Mouse (Mus musculus) neural tube, embryonic 13.5 days (tissue): ENCODE data around the gene Rsg1. TPM values are rescaled to one million over a fixed set of nuclear protein-coding genes. Genes with fewer than 3 reads are reported as not detected.

Experiments used
- ATAC-seq: fragments of 200-750 bp; cut with Nextera tagmentation; 2 replicates; pipeline ENCODE4 v1.8.0; 2017; ENCODE audit warnings: low read depth, mild to moderate bottlenecking, moderate TSS enrichment, moderate library complexity
- H3K27ac ChIP-seq: fragments of 300-500 bp; sonication (generic); replicated peaks from 2 replicates; pipeline ENCODE4 v1.5.1; 2015; ENCODE audit warnings: moderate library complexity, mild to moderate bottlenecking, inconsistent platforms
- H3K27me3 ChIP-seq: fragments of 300-500 bp; sonication (generic); 2 replicates; pipeline ENCODE4 v1.6.1; 2015; ENCODE audit warnings: mild to moderate bottlenecking, inconsistent platforms
- H3K36me3 ChIP-seq: fragments of 300-500 bp; sonication (generic); 2 replicates; pipeline ENCODE4 v1.6.1; 2015; ENCODE audit warnings: mild to moderate bottlenecking, inconsistent platforms
- H3K4me1 ChIP-seq: fragments of 300-500 bp; sonication (generic); replicated peaks from 2 replicates; pipeline ENCODE4 v1.6.1; 2015; ENCODE audit warnings: inconsistent platforms
- H3K4me2 ChIP-seq: fragments of 300-500 bp; sonication (generic); 2 replicates; pipeline ENCODE4 v1.6.1; 2015; ENCODE audit warnings: inconsistent platforms, mild to moderate bottlenecking, moderate library complexity
- H3K4me3 ChIP-seq: fragments of 300-500 bp; sonication (generic); 2 replicates; pipeline ENCODE4 v1.5.1; 2015; ENCODE audit warnings: mild to moderate bottlenecking, inconsistent platforms
- H3K9ac ChIP-seq: fragments of 300-500 bp; sonication (generic); 2 replicates; pipeline ENCODE4 v1.6.1; 2015; ENCODE audit warnings: moderate library complexity, mild to moderate bottlenecking, inconsistent platforms
- H3K9me3 ChIP-seq: fragments of 300-500 bp; sonication (generic); 2 replicates; pipeline ENCODE4 v1.6.1; 2016; ENCODE audit warnings: inconsistent platforms
- WGBS: fragments of 180-500 bp; shearing (Covaris S2); methylation state at CpG from one replicate; pipeline ENCODE4 v1.1.7; 2015; 5-methylcytosine and 5-hydroxymethylcytosine counted together
- polyA plus RNA-seq: library from polyadenylated mRNA; unstranded; fragments of >200 nt; fragmentation: Nextera tagmentation; extraction: Ambion mirVana; gene quantifications from 2 replicates; pipeline ENCODE4 v1.2.1, GENCODE M21; 2015

Rsg1 gene
- polyA plus RNA-seq, 1 experiment from 2014 or later, result 6.4 TPM

GRCm38 (mm10) chr4:141241861-141242260 is 28.1 kb downstream of the Rsg1 start:
- Histone ChIP-seq H3K9me3 (no peaks in the 10 kb centered on the region), H3K36me3 (no peaks in the 10 kb centered on the region), H3K9ac (no peak overlapping the region), H3K4me3 (no peak overlapping the region), H3K27ac (no peak overlapping the region), H3K27me3 (peaks cover 96% of the 10 kb centered on the region), H3K4me1 (peaks cover 79% of the 10 kb centered on the region), H3K4me2 (no peak overlapping the region)
- ATAC-seq, result no peak
- WGBS, result 29% methylated on average over 15 of the region's 15 CpGs

GRCm38 (mm10) chr4:141242651-141243241 is 29.0 kb downstream of the Rsg1 start:
- H3K36me3 ChIP-seq, result no peaks in the 10 kb centered on the region
- H3K9me3 ChIP-seq, result no peaks in the 10 kb centered on the region
- 4% methylated on average over 9 of the region's 11 CpGs for WGBS
- H3K9ac ChIP-seq, result no peak overlapping the region
- H3K27ac ChIP-seq, result no peak overlapping the region
- no peak for ATAC-seq
- peaks cover 97% of the 10 kb centered on the region for H3K27me3 ChIP-seq
- peaks cover 88% of the 10 kb centered on the region for H3K4me1 ChIP-seq
- H3K4me2 ChIP-seq, result no peak overlapping the region
- H3K4me3 ChIP-seq, result no peak overlapping the region

GRCm38 (mm10) chr4:141243636-141244035 is 29.9 kb downstream of the Rsg1 start:
- peaks cover 98% of the 10 kb centered on the region for H3K27me3 ChIP-seq
- no peaks in the 10 kb centered on the region for H3K36me3 ChIP-seq
- no peaks in the 10 kb centered on the region for H3K9me3 ChIP-seq
- H3K27ac ChIP-seq, result no peak overlapping the region
- H3K9ac ChIP-seq, result no peak overlapping the region
- 60% methylated on average over 5 of the region's 5 CpGs for WGBS
- ATAC-seq, result no peak
- no peak overlapping the region for H3K4me3 ChIP-seq
- no peak overlapping the region for H3K4me2 ChIP-seq
- peaks cover 92% of the 10 kb centered on the region for H3K4me1 ChIP-seq

DNA sequence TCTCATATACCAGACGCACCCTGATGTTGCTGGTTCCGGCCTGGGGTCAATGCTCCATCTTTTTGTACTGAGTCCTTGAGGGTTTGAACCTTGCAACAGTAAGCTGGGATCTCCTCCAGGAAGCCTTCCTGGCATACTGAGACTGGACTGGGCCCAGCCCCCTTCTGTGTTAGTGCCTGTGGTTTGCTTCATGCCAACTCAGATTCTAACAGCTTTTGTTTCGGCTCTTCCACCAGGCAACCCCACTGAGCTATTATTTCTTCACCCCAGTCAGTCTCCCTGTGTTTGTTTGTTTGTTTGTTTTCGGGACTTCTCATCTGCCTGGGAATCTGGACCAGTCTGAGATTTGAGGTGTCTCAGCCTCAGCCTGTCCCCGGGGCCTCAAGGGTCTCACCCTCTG is 30.6 kb downstream of the Rsg1 start:
- Histone ChIP-seq H3K4me2 (peak overlapping the region; percentile 16; the same call in 1 of the 2 replicates), H3K9ac (peak overlapping the region; percentile 39), H3K27ac (peak overlapping the region; percentile 85), H3K36me3 (no peaks in the 10 kb centered on the region), H3K27me3 (peaks cover 99% of the 10 kb centered on the region), H3K9me3 (no peaks in the 10 kb centered on the region), H3K4me1 (peaks cover 85% of the 10 kb centered on the region), H3K4me3 (no peak overlapping the region)
- no peak for ATAC-seq
- 46% methylated on average over 5 of the region's 5 CpGs for WGBS

- ATAC-seq, result peak; percentile 33
- Histone ChIP-seq H3K27me3 (peaks cover 99% of the 10 kb centered on the region), H3K9me3 (no peaks in the 10 kb centered on the region), H3K36me3 (no peaks in the 10 kb centered on the region), H3K4me2 (peak overlapping the region; percentile 16), H3K27ac (peak overlapping the region; percentile 85), H3K9ac (peak overlapping the region; percentile 39), H3K4me3 (no peak overlapping the region), H3K4me1 (peaks cover 80% of the 10 kb centered on the region)
- 12% methylated on average over 9 of the region's 9 CpGs for WGBS
These were observed 31.2 kb downstream of the Rsg1 start for GRCm38 (mm10) chr4:141244931-141245425.

DNA sequence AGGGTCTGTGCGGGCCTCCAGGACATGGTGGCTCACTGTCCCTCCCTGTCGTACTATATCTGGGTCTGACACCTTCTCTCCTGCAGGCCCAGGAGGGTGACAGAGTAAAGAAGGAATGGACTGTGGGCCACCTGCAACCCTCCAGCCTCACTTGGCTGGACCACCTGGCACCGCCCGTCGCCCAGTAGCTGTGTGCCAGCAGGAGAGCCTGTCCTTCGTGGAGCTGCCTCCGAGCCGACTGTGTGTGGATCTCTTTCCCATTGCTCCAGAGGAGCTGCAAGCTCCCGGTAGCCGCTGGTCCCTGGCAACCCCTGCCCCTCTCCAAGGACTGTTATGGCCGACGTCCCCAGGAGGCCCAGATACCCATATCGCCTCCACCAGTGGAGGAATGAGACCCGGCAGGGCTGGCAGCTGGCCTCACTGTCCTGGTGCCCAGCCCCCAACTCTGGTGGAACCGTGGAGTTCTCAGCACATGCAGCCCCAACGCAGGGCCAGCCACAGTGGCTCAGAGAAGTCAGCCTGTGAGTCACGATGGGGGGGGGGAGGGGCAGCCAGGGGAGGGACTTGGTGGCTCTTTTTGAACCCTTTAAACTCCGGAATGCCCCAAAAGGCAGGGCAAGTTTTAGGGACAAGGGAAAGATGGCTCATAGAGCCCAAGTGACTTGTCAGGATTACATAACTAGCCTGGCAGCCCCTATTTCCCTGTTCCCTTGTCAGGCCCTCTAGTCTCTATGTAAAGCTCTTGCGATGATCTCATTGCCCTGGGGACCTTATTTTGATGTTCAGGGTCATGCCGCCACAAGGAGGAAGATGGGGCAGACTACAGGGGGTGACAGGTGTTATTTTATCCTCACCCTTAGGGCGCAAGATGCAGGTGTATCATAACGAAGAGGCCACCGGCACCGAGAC is 32.6 kb downstream of the Rsg1 start:
- peak overlapping the region; percentile 38; the same call in 1 of the 2 replicates for H3K4me3 ChIP-seq
- H3K36me3 ChIP-seq, result no peaks in the 10 kb centered on the region
- no peaks in the 10 kb centered on the region for H3K9me3 ChIP-seq
- peak overlapping the region; percentile 53 for H3K4me2 ChIP-seq
- no peak for ATAC-seq
- WGBS, result 19% methylated on average over 24 of the region's 24 CpGs
- H3K9ac ChIP-seq, result peak overlapping the region; percentile 5; the same call in 1 of the 2 replicates
- H3K27me3 ChIP-seq, result peaks cover 96% of the 10 kb centered on the region
- H3K27ac ChIP-seq, result peak overlapping the region; percentile 85; the same call in 1 of the 2 replicates
- H3K4me1 ChIP-seq, result peaks cover 68% of the 10 kb centered on the region

DNA sequence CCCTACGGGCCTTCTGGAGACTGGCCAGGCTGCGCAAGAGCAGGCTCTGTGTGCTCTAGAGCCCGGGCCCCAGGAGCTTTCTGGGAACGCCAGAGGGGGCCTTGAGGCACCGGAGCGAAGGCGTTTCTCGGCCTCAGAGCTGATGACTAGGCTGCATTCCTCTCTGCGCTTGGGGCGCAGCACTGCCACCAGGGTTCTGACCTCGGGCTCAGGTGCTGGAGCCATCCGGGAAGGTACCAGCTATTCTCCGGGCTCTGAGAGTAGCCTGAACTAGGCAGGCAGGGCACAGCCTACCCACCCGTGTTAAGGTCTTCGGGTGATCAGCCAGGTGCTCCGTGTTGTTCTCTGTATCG is 33.2 kb downstream of the Rsg1 start:
- no peak for ATAC-seq
- no peak overlapping the region for H3K27ac ChIP-seq
- H3K9ac ChIP-seq, result peak overlapping the region; percentile 35
- no peaks in the 10 kb centered on the region for H3K9me3 ChIP-seq
- H3K36me3 ChIP-seq, result no peaks in the 10 kb centered on the region
- peaks cover 93% of the 10 kb centered on the region for H3K27me3 ChIP-seq
- H3K4me2 ChIP-seq, result peak overlapping the region; percentile 53
- WGBS, result 2% methylated on average over 17 of the region's 17 CpGs
- peak overlapping the region; percentile 38; the same call in 1 of the 2 replicates for H3K4me3 ChIP-seq
- H3K4me1 ChIP-seq, result peaks cover 65% of the 10 kb centered on the region

- Histone ChIP-seq H3K27ac (no peak overlapping the region), H3K4me2 (peak overlapping the region; percentile 53), H3K27me3 (peaks cover 86% of the 10 kb centered on the region), H3K4me1 (peaks cover 55% of the 10 kb centered on the region), H3K36me3 (no peaks in the 10 kb centered on the region), H3K9ac (peak overlapping the region; percentile 35), H3K9me3 (no peaks in the 10 kb centered on the region), H3K4me3 (peak overlapping the region; percentile 38)
- 0 out of 2 replicates have a peak, but pooled peaks have one; percentile 11 for ATAC-seq
- WGBS, result 1% methylated on average over 58 of the region's 60 CpGs
These were observed 34.2 kb downstream of the Rsg1 start for GRCm38 (mm10) chr4:141247776-141248613.

- H3K27ac ChIP-seq, result no peak overlapping the region
- no peak for ATAC-seq
- no peaks in the 10 kb centered on the region for H3K36me3 ChIP-seq
- peak overlapping the region; percentile 53 for H3K4me2 ChIP-seq
- peaks cover 80% of the 10 kb centered on the region for H3K27me3 ChIP-seq
- H3K9ac ChIP-seq, result no peak overlapping the region
- 11% methylated on average over 11 of the region's 11 CpGs for WGBS
- no peaks in the 10 kb centered on the region for H3K9me3 ChIP-seq
- peaks cover 49% of the 10 kb centered on the region for H3K4me1 ChIP-seq
- H3K4me3 ChIP-seq, result peak overlapping the region; percentile 38; the same call in 1 of the 2 replicates
These were observed 34.8 kb downstream of the Rsg1 start for GRCm38 (mm10) chr4:141248614-141248978.

DNA sequence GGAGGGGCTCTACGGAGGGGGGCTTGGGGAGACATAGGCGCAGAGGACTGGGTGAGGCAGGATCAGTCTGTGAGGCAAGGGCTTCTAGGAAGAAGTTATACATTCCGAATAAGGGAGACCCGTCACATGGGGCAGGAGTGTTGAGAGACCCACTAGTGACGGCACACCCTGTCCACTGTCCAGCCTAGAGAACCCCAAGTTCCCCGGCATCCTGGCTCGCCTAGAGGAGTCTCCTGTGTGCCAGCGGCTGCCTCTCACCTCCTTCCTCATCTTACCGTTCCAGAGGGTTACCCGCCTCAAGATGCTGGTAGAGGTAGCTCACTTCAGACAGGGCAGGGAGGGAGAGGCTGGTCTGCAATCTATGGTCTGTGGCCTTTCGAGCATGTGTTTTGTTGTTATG is 35.6 kb downstream of the Rsg1 start:
- 71% methylated on average over 11 of the region's 11 CpGs for WGBS
- Histone ChIP-seq H3K36me3 (no peaks in the 10 kb centered on the region), H3K9ac (no peak overlapping the region), H3K9me3 (no peaks in the 10 kb centered on the region), H3K4me3 (no peak overlapping the region), H3K27ac (no peak overlapping the region), H3K4me1 (peaks cover 45% of the 10 kb centered on the region), H3K27me3 (peaks cover 72% of the 10 kb centered on the region), H3K4me2 (no peak overlapping the region)
- ATAC-seq, result no peak

DNA sequence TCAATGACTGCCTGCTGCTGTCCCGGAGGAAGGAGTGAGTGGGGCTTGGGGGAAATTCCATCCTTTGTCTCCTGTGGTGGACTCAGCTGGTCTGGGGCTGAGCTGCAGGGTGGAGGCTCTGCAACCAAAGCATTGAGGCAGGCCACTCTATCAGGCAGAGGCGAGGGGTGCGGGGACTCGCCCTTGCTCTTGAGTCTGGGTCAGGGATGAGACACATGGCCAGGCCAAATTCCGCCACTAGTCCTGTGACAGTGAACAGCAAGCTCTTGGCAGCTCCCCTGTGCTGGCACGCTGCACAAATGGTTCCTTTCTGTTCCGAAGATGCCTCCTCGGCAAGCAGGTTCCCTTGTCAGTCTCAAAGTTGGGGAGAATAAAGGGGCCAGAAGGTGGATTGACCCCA is 37.3 kb downstream of the Rsg1 start:
- ATAC-seq, result no peak
- H3K4me2 ChIP-seq, result no peak overlapping the region
- H3K9me3 ChIP-seq, result no peaks in the 10 kb centered on the region
- 68% methylated on average over 8 of the region's 8 CpGs for WGBS
- no peak overlapping the region for H3K27ac ChIP-seq
- H3K27me3 ChIP-seq, result peaks cover 56% of the 10 kb centered on the region
- H3K4me1 ChIP-seq, result peaks cover 37% of the 10 kb centered on the region
- H3K36me3 ChIP-seq, result no peaks in the 10 kb centered on the region
- no peak overlapping the region for H3K4me3 ChIP-seq
- H3K9ac ChIP-seq, result no peak overlapping the region
